Mouse (Mus musculus): ENCODE measurements at regions not wholly inside any gene's neighbourhood (a gene's known extent, or its start where the extent isn't known, plus 50 kb on each side); places are given as distances from the start of the nearest gene placed in this dataset.

GRCm38 (mm10) chr4:64335814-64336213 lies 289.0 kb upstream of the Tnc start:
- no peak overlapping the region for H3K27ac ChIP-seq (ENCODE audit: low read length)
- no peak overlapping the region for H3K9ac ChIP-seq (ENCODE audit: low read depth, low read length)
- no peak for ATAC-seq
- 67% methylated on average over 2 of the region's 2 CpGs for WGBS
- no peaks in the 10 kb centered on the region for H3K4me1 ChIP-seq (ENCODE audit: control insufficient read depth, insufficient read depth, low read length)
- no peak overlapping the region for H3K4me3 ChIP-seq (ENCODE audit: low read depth, low read length)
- no peaks in the 10 kb centered on the region for H3K36me3 ChIP-seq (ENCODE audit: control insufficient read depth, insufficient read depth, low read length)
- no peaks in the 10 kb centered on the region for H3K9me3 ChIP-seq (replicated peaks; ENCODE audit: control insufficient read depth, low read length, poor library complexity, severe bottlenecking)
- H3K27me3 ChIP-seq (ENCODE audit: control insufficient read depth, insufficient read depth, low read depth, low read length) = no peaks in the 10 kb centered on the region
- H3K4me2 ChIP-seq (ENCODE audit: low read length) = no peak overlapping the region

- 34% methylated on average over 3 of the region's 3 CpGs for WGBS
- H3K4me2 ChIP-seq (ENCODE audit: low read length) = no peak overlapping the region
- H3K27me3 ChIP-seq (ENCODE audit: control insufficient read depth, insufficient read depth, low read depth, low read length) = no peaks in the 10 kb centered on the region
- H3K9me3 ChIP-seq (replicated peaks; ENCODE audit: control insufficient read depth, low read length, poor library complexity, severe bottlenecking) = no peaks in the 10 kb centered on the region
- no peak overlapping the region for H3K27ac ChIP-seq (ENCODE audit: low read length)
- no peak for ATAC-seq
- H3K36me3 ChIP-seq (ENCODE audit: control insufficient read depth, insufficient read depth, low read length) = no peaks in the 10 kb centered on the region
- H3K9ac ChIP-seq (ENCODE audit: low read depth, low read length) = no peak overlapping the region
- H3K4me3 ChIP-seq (ENCODE audit: low read depth, low read length) = no peak overlapping the region
- no peaks in the 10 kb centered on the region for H3K4me1 ChIP-seq (ENCODE audit: control insufficient read depth, insufficient read depth, low read length)
Observed at GRCm38 (mm10) chr4:64330213-64330612, 283.4 kb upstream of the Tnc start.

- Histone ChIP-seq H3K4me3 (ENCODE audit: low read depth, low read length) (no peak overlapping the region), H3K36me3 (ENCODE audit: control insufficient read depth, insufficient read depth, low read length) (no peaks in the 10 kb centered on the region), H3K9ac (ENCODE audit: low read depth, low read length) (no peak overlapping the region), H3K9me3 (replicated peaks; ENCODE audit: control insufficient read depth, low read length, poor library complexity, severe bottlenecking) (no peaks in the 10 kb centered on the region), H3K27ac (ENCODE audit: low read length) (no peak overlapping the region), H3K4me1 (ENCODE audit: control insufficient read depth, insufficient read depth, low read length) (no peaks in the 10 kb centered on the region), H3K27me3 (ENCODE audit: control insufficient read depth, insufficient read depth, low read depth, low read length) (no peaks in the 10 kb centered on the region), H3K4me2 (ENCODE audit: low read length) (no peak overlapping the region)
- ATAC-seq = no peak
- WGBS = 93% methylated on average over 3 of the region's 3 CpGs
Observed at GRCm38 (mm10) chr4:64324391-64324790, 277.6 kb upstream of the Tnc start.

- H3K27me3 ChIP-seq (ENCODE audit: control insufficient read depth, insufficient read depth, low read depth, low read length) = no peaks in the 10 kb centered on the region
- H3K4me2 ChIP-seq (ENCODE audit: low read length) = no peak overlapping the region
- no peak overlapping the region for H3K9ac ChIP-seq (ENCODE audit: low read depth, low read length)
- H3K9me3 ChIP-seq (replicated peaks; ENCODE audit: control insufficient read depth, low read length, poor library complexity, severe bottlenecking) = no peaks in the 10 kb centered on the region
- no peak overlapping the region for H3K4me3 ChIP-seq (ENCODE audit: low read depth, low read length)
- H3K27ac ChIP-seq (ENCODE audit: low read length) = no peak overlapping the region
- 51% methylated on average over 3 of the region's 3 CpGs for WGBS
- no peaks in the 10 kb centered on the region for H3K36me3 ChIP-seq (ENCODE audit: control insufficient read depth, insufficient read depth, low read length)
- ATAC-seq = no peak
- H3K4me1 ChIP-seq (ENCODE audit: control insufficient read depth, insufficient read depth, low read length) = no peaks in the 10 kb centered on the region
Observed at GRCm38 (mm10) chr4:64316553-64317347, 269.9 kb upstream of the Tnc start.

- H3K9me3 ChIP-seq (replicated peaks; ENCODE audit: control insufficient read depth, low read length, poor library complexity, severe bottlenecking) = no peaks in the 10 kb centered on the region
- H3K27ac ChIP-seq (ENCODE audit: low read length) = no peak overlapping the region
- H3K4me3 ChIP-seq (ENCODE audit: low read depth, low read length) = no peak overlapping the region
- H3K36me3 ChIP-seq (ENCODE audit: control insufficient read depth, insufficient read depth, low read length) = no peaks in the 10 kb centered on the region
- no peak for ATAC-seq
- H3K4me1 ChIP-seq (ENCODE audit: control insufficient read depth, insufficient read depth, low read length) = no peaks in the 10 kb centered on the region
- 83% methylated on average over 2 of the region's 2 CpGs for WGBS
- no peak overlapping the region for H3K4me2 ChIP-seq (ENCODE audit: low read length)
- H3K27me3 ChIP-seq (ENCODE audit: control insufficient read depth, insufficient read depth, low read depth, low read length) = no peaks in the 10 kb centered on the region
- H3K9ac ChIP-seq (ENCODE audit: low read depth, low read length) = no peak overlapping the region
Observed at GRCm38 (mm10) chr4:64296941-64297340, 250.1 kb upstream of the Tnc start.

GRCm38 (mm10) chr4:64282471-64282870 lies 235.7 kb upstream of the Tnc start:
- WGBS = 80% methylated on average over 1 of the region's 1 CpGs
- Histone ChIP-seq H3K9me3 (replicated peaks; ENCODE audit: control insufficient read depth, low read length, poor library complexity, severe bottlenecking) (no peaks in the 10 kb centered on the region), H3K4me3 (ENCODE audit: low read depth, low read length) (no peak overlapping the region), H3K4me2 (ENCODE audit: low read length) (no peak overlapping the region), H3K27ac (ENCODE audit: low read length) (no peak overlapping the region), H3K4me1 (ENCODE audit: control insufficient read depth, insufficient read depth, low read length) (no peaks in the 10 kb centered on the region), H3K9ac (ENCODE audit: low read depth, low read length) (no peak overlapping the region), H3K27me3 (ENCODE audit: control insufficient read depth, insufficient read depth, low read depth, low read length) (no peaks in the 10 kb centered on the region), H3K36me3 (ENCODE audit: control insufficient read depth, insufficient read depth, low read length) (no peaks in the 10 kb centered on the region)
- ATAC-seq = no peak

- no peak overlapping the region for H3K4me3 ChIP-seq (ENCODE audit: low read depth, low read length)
- no peak overlapping the region for H3K27ac ChIP-seq (ENCODE audit: low read length)
- ATAC-seq = no peak
- no peak overlapping the region for H3K4me2 ChIP-seq (ENCODE audit: low read length)
- H3K9me3 ChIP-seq (replicated peaks; ENCODE audit: control insufficient read depth, low read length, poor library complexity, severe bottlenecking) = no peaks in the 10 kb centered on the region
- H3K36me3 ChIP-seq (ENCODE audit: control insufficient read depth, insufficient read depth, low read length) = no peaks in the 10 kb centered on the region
- no peaks in the 10 kb centered on the region for H3K27me3 ChIP-seq (ENCODE audit: control insufficient read depth, insufficient read depth, low read depth, low read length)
- H3K9ac ChIP-seq (ENCODE audit: low read depth, low read length) = no peak overlapping the region
- no peaks in the 10 kb centered on the region for H3K4me1 ChIP-seq (ENCODE audit: control insufficient read depth, insufficient read depth, low read length)
- WGBS = 65% methylated on average over 2 of the region's 2 CpGs
Observed at GRCm38 (mm10) chr4:64276980-64277379, 230.2 kb upstream of the Tnc start.

GRCm38 (mm10) chr4:64274291-64274960 lies 227.6 kb upstream of the Tnc start:
- Histone ChIP-seq H3K27ac (ENCODE audit: low read length) (no peak overlapping the region), H3K9me3 (replicated peaks; ENCODE audit: control insufficient read depth, low read length, poor library complexity, severe bottlenecking) (no peaks in the 10 kb centered on the region), H3K27me3 (ENCODE audit: control insufficient read depth, insufficient read depth, low read depth, low read length) (no peaks in the 10 kb centered on the region), H3K9ac (ENCODE audit: low read depth, low read length) (no peak overlapping the region), H3K4me3 (ENCODE audit: low read depth, low read length) (no peak overlapping the region), H3K4me2 (ENCODE audit: low read length) (no peak overlapping the region), H3K4me1 (ENCODE audit: control insufficient read depth, insufficient read depth, low read length) (no peaks in the 10 kb centered on the region), H3K36me3 (ENCODE audit: control insufficient read depth, insufficient read depth, low read length) (no peaks in the 10 kb centered on the region)
- WGBS = 83% methylated on average over 3 of the region's 3 CpGs
- peak; percentile 70 for ATAC-seq

- no peaks in the 10 kb centered on the region for H3K4me1 ChIP-seq (ENCODE audit: control insufficient read depth, insufficient read depth, low read length)
- no peak overlapping the region for H3K4me3 ChIP-seq (ENCODE audit: low read depth, low read length)
- H3K36me3 ChIP-seq (ENCODE audit: control insufficient read depth, insufficient read depth, low read length) = no peaks in the 10 kb centered on the region
- 71% methylated on average over 5 of the region's 5 CpGs for WGBS
- no peaks in the 10 kb centered on the region for H3K27me3 ChIP-seq (ENCODE audit: control insufficient read depth, insufficient read depth, low read depth, low read length)
- no peak overlapping the region for H3K9ac ChIP-seq (ENCODE audit: low read depth, low read length)
- H3K27ac ChIP-seq (ENCODE audit: low read length) = no peak overlapping the region
- ATAC-seq = no peak
- H3K4me2 ChIP-seq (ENCODE audit: low read length) = no peak overlapping the region
- H3K9me3 ChIP-seq (replicated peaks; ENCODE audit: control insufficient read depth, low read length, poor library complexity, severe bottlenecking) = no peaks in the 10 kb centered on the region
Observed at GRCm38 (mm10) chr4:64269846-64270245, 223.0 kb upstream of the Tnc start.
